In the genomic region with DNA sequence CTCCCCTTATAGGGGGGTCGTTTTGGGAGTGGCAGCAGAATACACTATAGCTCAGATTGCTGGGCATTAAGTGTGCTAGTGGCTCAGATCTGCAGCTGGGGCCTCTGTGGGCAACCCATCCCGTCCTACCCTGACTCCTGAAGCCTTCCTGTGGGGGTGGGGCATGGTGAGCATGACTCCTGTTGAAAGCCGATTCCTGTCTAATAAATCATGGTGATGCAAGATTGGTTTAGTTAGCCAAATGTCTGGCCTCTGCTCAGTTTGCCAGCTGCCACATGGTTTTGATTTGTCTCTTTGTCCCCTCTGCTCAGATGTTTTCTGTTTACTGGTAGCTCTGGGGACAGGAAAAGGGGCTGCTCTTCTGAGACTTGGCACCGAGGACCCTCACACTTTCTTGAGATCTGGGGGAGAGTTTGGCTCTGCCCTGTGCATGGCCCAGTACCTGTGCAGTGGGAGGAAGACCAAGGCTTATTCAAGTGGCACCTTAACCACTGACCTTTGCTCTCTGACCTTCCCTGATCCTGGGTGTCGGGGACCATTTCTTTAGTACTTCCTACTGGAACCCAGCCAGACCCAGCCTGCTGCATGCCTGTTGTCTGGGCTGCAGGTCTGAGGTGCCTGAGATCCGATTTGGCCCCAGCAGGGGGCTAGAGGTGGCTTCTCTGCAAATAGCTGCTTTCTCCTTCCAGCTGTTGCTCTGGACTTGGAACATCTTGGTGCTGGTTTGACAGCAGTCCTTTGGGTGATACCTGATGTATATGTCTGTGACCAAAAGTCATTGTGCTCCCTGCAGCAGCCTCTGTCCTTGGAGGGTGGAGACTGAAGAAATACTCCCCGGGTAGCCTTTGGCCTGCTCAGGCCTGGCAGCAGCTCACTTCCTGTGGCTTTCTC, we compare ENCODE assay signal across 10 mouse cellular contexts. TPM values are rescaled to one million over a fixed set of nuclear protein-coding genes. Genes with fewer than 3 reads are reported as not detected.
A peak's percentile ranks its signal among the peaks of the same experiment; 100 is the strongest.
DNase-seq lines count a peak whose midpoint lies in the region; ATAC-seq and TF ChIP-seq lines count a peak whose summit lies in the region.
"Had no signal": no experiment of that assay in that cellular context is flagged by ENCODE, and none has a peak within 500 bp of the region (broad histone marks: within the 10 kb centered on the region; RNA-seq: fewer than 3 reads in every experiment).

No protein-coding gene starts in this region.

- peak; percentile 53 for ATAC-seq in common myeloid progenitor, adult 5-6 weeks (replicated peaks; ENCODE audit: low read depth, poor library complexity, severe bottlenecking)
- no peak for ATAC-seq in neural tube, embryonic 13.5 days (ENCODE audit: low read depth)
- no peak for ATAC-seq in forebrain, embryonic 14.5 days
- no peak for ATAC-seq in heart, embryonic 11.5 days (replicated peaks; ENCODE audit: insufficient number of reproducible peaks, low FRiP score, low TSS enrichment)

- no peak overlapping the region; the same call in 1 of the 2 replicates for H3K27ac ChIP-seq in neural tube, embryonic 13.5 days (replicated peaks)
- no peak overlapping the region for H3K27ac ChIP-seq in forebrain, embryonic 14.5 days (ENCODE audit: low read depth, low read length)
- H3K27ac ChIP-seq in heart, embryonic 11.5 days (ENCODE audit: low read depth, low read length) = no peak overlapping the region
- H3K27ac ChIP-seq: midbrain, embryonic 12.5 days had no signal

- WGBS in lung, adult 2 months = 28% methylated on average over 7 of the region's 7 CpGs
- 41% methylated on average over 7 of the region's 7 CpGs for WGBS in neural tube, embryonic 13.5 days
- WGBS in forebrain, embryonic 14.5 days = 72% methylated on average over 7 of the region's 7 CpGs
- WGBS in heart, embryonic 11.5 days (ENCODE audit: insufficient replicate concordance) = 37% methylated on average over 7 of the region's 7 CpGs

- H3K36me3 ChIP-seq in neural tube, embryonic 13.5 days = peaks cover 29% of the 10 kb centered on the region
- peaks cover 30% of the 10 kb centered on the region for H3K36me3 ChIP-seq in forebrain, embryonic 14.5 days (ENCODE audit: control insufficient read depth, insufficient read depth, low read length)
- H3K36me3 ChIP-seq in heart, embryonic 11.5 days (ENCODE audit: control insufficient read depth, insufficient read depth, low read length) = no peaks in the 10 kb centered on the region

- peaks cover 6% of the 10 kb centered on the region for H3K4me1 ChIP-seq in lung, adult 2 months (ENCODE audit: control insufficient read depth, insufficient read depth, low read length)
- H3K4me1 ChIP-seq in neural tube, embryonic 13.5 days (replicated peaks) = peaks cover 39% of the 10 kb centered on the region
- H3K4me1 ChIP-seq in forebrain, embryonic 14.5 days (ENCODE audit: control insufficient read depth, insufficient read depth, low read length) = peaks cover 14% of the 10 kb centered on the region
- H3K4me1 ChIP-seq in heart, embryonic 11.5 days (ENCODE audit: control insufficient read depth, insufficient read depth, low read length) = no peaks in the 10 kb centered on the region

- TF ChIP-seq POLR2A in lung, adult 2 months (IDR thresholded peaks at IDR 0.05; ENCODE audit: borderline replicate concordance, extremely low read depth, low read depth, low read length) = no peak

- H3K27me3 ChIP-seq in neural tube, embryonic 13.5 days = no peaks in the 10 kb centered on the region
- no peaks in the 10 kb centered on the region for H3K27me3 ChIP-seq in forebrain, embryonic 14.5 days (replicated peaks; ENCODE audit: control insufficient read depth, insufficient read depth, low read length)
- H3K27me3 ChIP-seq in heart, embryonic 11.5 days (ENCODE audit: control insufficient read depth, insufficient read depth, low read length) = no peaks in the 10 kb centered on the region
- H3K27me3 ChIP-seq: midbrain, embryonic 12.5 days had no signal

- no peak overlapping the region for H3K4me3 ChIP-seq in lung, adult 2 months (replicated peaks; ENCODE audit: extremely low read depth, low read depth, low read length)
- no peak overlapping the region for H3K4me3 ChIP-seq in neural tube, embryonic 13.5 days
- no peak overlapping the region for H3K4me3 ChIP-seq in forebrain, embryonic 14.5 days (ENCODE audit: low read depth, low read length)
- H3K4me3 ChIP-seq in heart, embryonic 11.5 days (ENCODE audit: low read depth, low read length) = no peak overlapping the region
- H3K4me3 ChIP-seq: midbrain, embryonic 12.5 days had no signal

- 0 out of 2 replicates have a peak overlapping the region, but pooled peaks have one; percentile 13 for H3K9ac ChIP-seq in neural tube, embryonic 13.5 days
- H3K9ac ChIP-seq in forebrain, embryonic 14.5 days (ENCODE audit: low read length) = no peak overlapping the region
- no peak overlapping the region for H3K9ac ChIP-seq in heart, embryonic 11.5 days (ENCODE audit: low read depth, low read length)
- H3K9ac ChIP-seq: midbrain, embryonic 12.5 days had no signal

- no peak for TF ChIP-seq CTCF in lung, adult 2 months (IDR thresholded peaks at IDR 0.05; ENCODE audit: insufficient read depth, low read length)

- H3K4me2 ChIP-seq in neural tube, embryonic 13.5 days = no peak overlapping the region
- no peak overlapping the region for H3K4me2 ChIP-seq in forebrain, embryonic 14.5 days (ENCODE audit: low read length)
- no peak overlapping the region for H3K4me2 ChIP-seq in heart, embryonic 11.5 days
- H3K4me2 ChIP-seq: midbrain, embryonic 12.5 days had no signal

- DNase-seq in lung, adult 18-20 months = peak; percentile 34 to 51
- no peak for DNase-seq in lung, adult 2 months
- DNase-seq in kidney, adult 9 months = peak; percentile 68
- no peak for DNase-seq in forebrain, embryonic 14.5 days (ENCODE audit: low spot score)
- no peak for DNase-seq in right cerebral cortex, postnatal 25 days

- H3K9me3 ChIP-seq in neural tube, embryonic 13.5 days = no peaks in the 10 kb centered on the region
- no peaks in the 10 kb centered on the region for H3K9me3 ChIP-seq in forebrain, embryonic 14.5 days (replicated peaks; ENCODE audit: control insufficient read depth, low read length)
- no peaks in the 10 kb centered on the region for H3K9me3 ChIP-seq in heart, embryonic 11.5 days (replicated peaks; ENCODE audit: control insufficient read depth, low read length)
- H3K9me3 ChIP-seq: midbrain, embryonic 12.5 days had no signal

RNA-seq across cellular contexts. Expression of gene Atp6v0e2, which starts 4.4 kb away (rescaled TPM):
- 29.9 and 35.5 TPM in 2 replicates for polyA plus RNA-seq in lung, adult 2 months (2012; rRNA removed)
- 2.1 TPM in 1 of 2 replicates, not detected in the other for total RNA-seq in common myeloid progenitor, adult 5-6 weeks (2017)
- 177 and 203 TPM in 2 replicates for polyA plus RNA-seq in neural tube, embryonic 13.5 days (2015; fragmentation: Nextera tagmentation; extraction: Ambion mirVana)
- polyA plus RNA-seq in forebrain, embryonic 14.5 days (2014; fragmentation: Nextera tagmentation; extraction: Ambion mirVana) = 152 and 161 TPM in 2 replicates
- 19.8 and 24.1 TPM in 2 replicates for polyA plus RNA-seq in heart, embryonic 11.5 days (2014; fragmentation: Nextera tagmentation; extraction: Ambion mirVana)

RNA-seq across cellular contexts. Expression of gene Lrrc61, which starts 12.8 kb away (rescaled TPM):
- 16.8 and 19.8 TPM in 2 replicates for polyA plus RNA-seq in lung, adult 2 months (2012; rRNA removed)
- 4.9 and 5.6 TPM in 2 replicates for total RNA-seq in common myeloid progenitor, adult 5-6 weeks (2017)
- polyA plus RNA-seq in neural tube, embryonic 13.5 days (2015; fragmentation: Nextera tagmentation; extraction: Ambion mirVana) = 20.7 and 24.0 TPM in 2 replicates
- polyA plus RNA-seq in forebrain, embryonic 14.5 days (2014; fragmentation: Nextera tagmentation; extraction: Ambion mirVana) = 10.7 and 10.9 TPM in 2 replicates
- polyA plus RNA-seq in heart, embryonic 11.5 days (2014; fragmentation: Nextera tagmentation; extraction: Ambion mirVana) = 6.6 and 9.6 TPM in 2 replicates

RNA-seq across cellular contexts. Expression of gene Rarres2, which starts 30.8 kb away (rescaled TPM):
- polyA plus RNA-seq in lung, adult 2 months (2012; rRNA removed) = 179 and 229 TPM in 2 replicates
- total RNA-seq in common myeloid progenitor, adult 5-6 weeks (2017) = not detected in 2 replicates
- polyA plus RNA-seq in neural tube, embryonic 13.5 days (2015; fragmentation: Nextera tagmentation; extraction: Ambion mirVana) = 9.2 and 10.9 TPM in 2 replicates
- polyA plus RNA-seq in forebrain, embryonic 14.5 days (2014; fragmentation: Nextera tagmentation; extraction: Ambion mirVana) = 4.0 and 5.3 TPM in 2 replicates
- 16.4 and 18.3 TPM in 2 replicates for polyA plus RNA-seq in heart, embryonic 11.5 days (2014; fragmentation: Nextera tagmentation; extraction: Ambion mirVana)

RNA-seq across cellular contexts. Expression of gene Gm45021, which starts 47.6 kb away (rescaled TPM):
- polyA plus RNA-seq in lung, adult 2 months (2012; rRNA removed) = not detected in 2 replicates
- total RNA-seq in common myeloid progenitor, adult 5-6 weeks (2017) = not detected in 2 replicates
- polyA plus RNA-seq in neural tube, embryonic 13.5 days (2015; fragmentation: Nextera tagmentation; extraction: Ambion mirVana) = not detected in 2 replicates
- not detected in 2 replicates for polyA plus RNA-seq in forebrain, embryonic 14.5 days (2014; fragmentation: Nextera tagmentation; extraction: Ambion mirVana)
- polyA plus RNA-seq in heart, embryonic 11.5 days (2014; fragmentation: Nextera tagmentation; extraction: Ambion mirVana) = 0.77 and 1.3 TPM in 2 replicates
- total RNA-seq: gastrocnemius, postnatal 36 days had no signal
- polyA plus RNA-seq: midbrain, embryonic 12.5 days had no signal

RNA-seq across cellular contexts. Expression of gene Repin1, which starts 51.9 kb away (rescaled TPM):
- 34.2 and 42.7 TPM in 2 replicates for polyA plus RNA-seq in lung, adult 2 months (2012; rRNA removed)
- 19.7 and 23.1 TPM in 2 replicates for total RNA-seq in common myeloid progenitor, adult 5-6 weeks (2017)
- polyA plus RNA-seq in neural tube, embryonic 13.5 days (2015; fragmentation: Nextera tagmentation; extraction: Ambion mirVana) = 38.0 and 40.3 TPM in 2 replicates
- 27.3 and 34.3 TPM in 2 replicates for polyA plus RNA-seq in forebrain, embryonic 14.5 days (2014; fragmentation: Nextera tagmentation; extraction: Ambion mirVana)
- polyA plus RNA-seq in heart, embryonic 11.5 days (2014; fragmentation: Nextera tagmentation; extraction: Ambion mirVana) = 22.0 and 26.5 TPM in 2 replicates

Comparison
In these comparisons a context has a peak if more than half of its experiments do, and no peak if none do; other contexts are left out.
1. DNase-seq: peak in lung, adult 18-20 months (2 of 2) and kidney, adult 9 months (single experiment); none in lung, adult 2 months (single experiment), forebrain, embryonic 14.5 days (single experiment) and right cerebral cortex, postnatal 25 days (single experiment).